Mouse (Mus musculus) embryonic facial prominence, embryonic 12.5 days (tissue): ENCODE results near the gene Kcnmb2. TPM values are rescaled to one million over a fixed set of nuclear protein-coding genes. Genes with fewer than 3 reads are reported as not detected.

Experiments used
- ATAC-seq: fragments of 200-750 bp; cut with Nextera tagmentation; 2 replicates; pipeline ENCODE4 v1.8.0; 2017; ENCODE audit not compliant: insufficient number of reproducible peaks, insufficient read depth, low FRiP score, low TSS enrichment
- H3K27ac ChIP-seq: fragments of 300-500 bp; sonication (generic); 2 replicates; pipeline ENCODE4 v1.5.1; 2016; ENCODE audit warnings: mild to moderate bottlenecking
- H3K27me3 ChIP-seq: fragments of 300-500 bp; sonication (generic); 2 replicates; pipeline ENCODE4 v1.6.1; 2016; ENCODE audit warnings: mild to moderate bottlenecking, moderate library complexity
- H3K36me3 ChIP-seq: fragments of 300-500 bp; sonication (generic); 2 replicates; pipeline ENCODE4 v1.6.1; 2016; ENCODE audit warnings: mild to moderate bottlenecking
- H3K4me1 ChIP-seq: fragments of 300-500 bp; sonication (generic); 2 replicates; pipeline ENCODE4 v1.6.1; 2016
- H3K4me2 ChIP-seq: fragments of 300-500 bp; sonication (generic); replicated peaks from 2 replicates; pipeline ENCODE4 v1.6.1; 2016; ENCODE audit warnings: mild to moderate bottlenecking, moderate library complexity
- H3K4me3 ChIP-seq: fragments of 300-500 bp; sonication (generic); 2 replicates; pipeline ENCODE4 v1.5.1; 2016; ENCODE audit warnings: mild to moderate bottlenecking
- H3K9ac ChIP-seq: fragments of 300-500 bp; sonication (generic); 2 replicates; pipeline ENCODE4 v1.6.1; 2016; ENCODE audit warnings: mild to moderate bottlenecking, moderate library complexity
- H3K9me3 ChIP-seq: fragments of 300-500 bp; sonication (generic); 2 replicates; pipeline ENCODE4 v1.6.1; 2016; ENCODE audit warnings: mild to moderate bottlenecking, moderate library complexity
- WGBS: fragments of 180-500 bp; shearing (Covaris S2); methylation state at CpG from one replicate; pipeline ENCODE4 v1.1.7; 2016; 5-methylcytosine and 5-hydroxymethylcytosine counted together
- polyA plus RNA-seq: library from polyadenylated mRNA; unstranded; fragments of >200 nt; fragmentation: Nextera tagmentation; extraction: Ambion mirVana; gene quantifications from 2 replicates; pipeline ENCODE4 v1.2.1, GENCODE M21; 2016

Gene Kcnmb2
- polyA plus RNA-seq, 1 experiment from 2014 or later: 5.3 TPM

- no peaks in the 10 kb centered on the region for H3K9me3 ChIP-seq
- H3K27me3 ChIP-seq: no peaks in the 10 kb centered on the region
- 63% methylated on average over 8 of the region's 8 CpGs for WGBS
- no peak overlapping the region for H3K4me3 ChIP-seq
- H3K4me1 ChIP-seq: no peaks in the 10 kb centered on the region; the same call in 1 of the 2 replicates
- no peaks in the 10 kb centered on the region for H3K36me3 ChIP-seq
- no peak overlapping the region for H3K4me2 ChIP-seq
- ATAC-seq: no peak
- H3K27ac ChIP-seq: no peak overlapping the region
- H3K9ac ChIP-seq: no peak overlapping the region
Measured at GRCm38 (mm10) chr3:32073881-32074280, 171.6 kb downstream of the Kcnmb2 start.

- Histone ChIP-seq H3K27me3 (no peaks in the 10 kb centered on the region), H3K9ac (no peak overlapping the region), H3K27ac (no peak overlapping the region), H3K9me3 (no peaks in the 10 kb centered on the region), H3K4me1 (no peaks in the 10 kb centered on the region), H3K4me3 (no peak overlapping the region), H3K4me2 (no peak overlapping the region), H3K36me3 (no peaks in the 10 kb centered on the region)
- 84% methylated on average over 1 of the region's 1 CpGs for WGBS
- no peak for ATAC-seq
Measured at GRCm38 (mm10) chr3:32088762-32089161, 186.5 kb downstream of the Kcnmb2 start.

DNA sequence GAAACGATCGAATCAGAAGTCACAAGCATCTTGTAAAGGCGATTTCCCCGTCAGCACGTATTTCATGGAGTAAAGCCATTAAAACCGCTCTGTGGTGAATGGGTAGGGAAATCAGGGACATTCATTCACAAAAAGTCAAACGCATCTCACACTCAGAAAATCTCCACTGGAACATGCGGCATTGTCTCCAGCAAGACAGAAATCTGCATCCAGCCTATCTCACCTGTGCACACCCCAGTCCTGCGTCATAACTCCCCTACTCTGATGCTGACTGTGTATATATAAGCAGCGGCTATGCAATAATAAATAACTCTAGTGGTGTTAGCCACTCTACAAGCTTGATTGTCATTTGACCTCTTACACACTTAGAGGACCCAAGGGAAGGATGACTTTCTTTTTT, 199.1 kb downstream of the Kcnmb2 start:
- no peak for ATAC-seq
- Histone ChIP-seq H3K9me3 (no peaks in the 10 kb centered on the region), H3K4me2 (no peak overlapping the region), H3K27me3 (no peaks in the 10 kb centered on the region), H3K4me1 (no peaks in the 10 kb centered on the region), H3K27ac (no peak overlapping the region), H3K36me3 (no peaks in the 10 kb centered on the region), H3K9ac (no peak overlapping the region), H3K4me3 (no peak overlapping the region)
- WGBS: 85% methylated on average over 10 of the region's 10 CpGs

DNA sequence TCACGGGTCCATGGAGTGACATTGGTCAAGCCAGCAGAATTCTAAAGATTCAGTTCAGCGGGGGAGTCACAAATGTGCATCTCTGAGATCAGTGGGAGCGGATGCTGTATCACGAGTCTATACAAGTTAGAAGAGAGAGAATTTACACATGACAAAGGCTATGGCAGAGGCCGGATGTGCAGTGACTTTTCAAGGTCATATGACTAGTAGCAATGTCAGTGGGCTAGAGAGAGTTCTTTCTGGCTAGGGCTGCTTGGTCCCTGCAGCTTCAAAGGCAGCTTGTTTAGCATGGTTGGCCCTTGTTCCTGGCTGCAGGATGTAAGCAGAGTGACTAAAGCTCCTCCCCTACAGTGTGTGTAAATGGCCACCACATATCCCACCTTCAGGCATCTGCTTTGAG, 217.5 kb downstream of the Kcnmb2 start:
- Histone ChIP-seq H3K4me1 (0 out of 2 replicates have a peak, but pooled peaks cover 3% of the 10 kb centered on the region), H3K27ac (no peak overlapping the region), H3K4me2 (no peak overlapping the region), H3K4me3 (no peak overlapping the region), H3K27me3 (no peaks in the 10 kb centered on the region), H3K9me3 (no peaks in the 10 kb centered on the region), H3K9ac (no peak overlapping the region), H3K36me3 (no peaks in the 10 kb centered on the region)
- WGBS: 84% methylated on average over 5 of the region's 5 CpGs
- ATAC-seq: no peak

- no peaks in the 10 kb centered on the region for H3K9me3 ChIP-seq
- WGBS: 38% methylated on average over 3 of the region's 3 CpGs
- H3K27ac ChIP-seq: no peak overlapping the region
- H3K4me2 ChIP-seq: no peak overlapping the region
- H3K4me1 ChIP-seq: 0 out of 2 replicates have a peak, but pooled peaks cover 3% of the 10 kb centered on the region
- no peaks in the 10 kb centered on the region for H3K27me3 ChIP-seq
- no peak for ATAC-seq
- H3K4me3 ChIP-seq: no peak overlapping the region
- no peak overlapping the region for H3K9ac ChIP-seq
- no peaks in the 10 kb centered on the region for H3K36me3 ChIP-seq
Measured at GRCm38 (mm10) chr3:32121731-32122130, 219.4 kb downstream of the Kcnmb2 start.

- 55% methylated on average over 4 of the region's 4 CpGs for whole genome bisulfite sequencing
Measured at GRCm38 (mm10) chr3:32125431-32125830, 223.1 kb downstream of the Kcnmb2 start.

GRCm38 (mm10) chr3:32128391-32128790, 226.1 kb downstream of the Kcnmb2 start:
- ATAC-seq: no peak
- Histone ChIP-seq H3K4me1 (no peaks in the 10 kb centered on the region), H3K4me2 (no peak overlapping the region), H3K9ac (no peak overlapping the region), H3K27ac (no peak overlapping the region), H3K27me3 (no peaks in the 10 kb centered on the region), H3K36me3 (no peaks in the 10 kb centered on the region), H3K4me3 (no peak overlapping the region), H3K9me3 (no peaks in the 10 kb centered on the region)
- 6% methylated on average over 5 of the region's 5 CpGs for WGBS

More at GRCm38 (mm10) chr3:32125431-32125830, 223.1 kb downstream of the Kcnmb2 start:
- Histone ChIP-seq H3K4me3 (no peak overlapping the region), H3K9ac (no peak overlapping the region), H3K36me3 (no peaks in the 10 kb centered on the region), H3K4me1 (0 out of 2 replicates have a peak, but pooled peaks cover 3% of the 10 kb centered on the region), H3K4me2 (no peak overlapping the region), H3K27me3 (no peaks in the 10 kb centered on the region), H3K9me3 (no peaks in the 10 kb centered on the region), H3K27ac (no peak overlapping the region)
- no peak for ATAC-seq

DNA sequence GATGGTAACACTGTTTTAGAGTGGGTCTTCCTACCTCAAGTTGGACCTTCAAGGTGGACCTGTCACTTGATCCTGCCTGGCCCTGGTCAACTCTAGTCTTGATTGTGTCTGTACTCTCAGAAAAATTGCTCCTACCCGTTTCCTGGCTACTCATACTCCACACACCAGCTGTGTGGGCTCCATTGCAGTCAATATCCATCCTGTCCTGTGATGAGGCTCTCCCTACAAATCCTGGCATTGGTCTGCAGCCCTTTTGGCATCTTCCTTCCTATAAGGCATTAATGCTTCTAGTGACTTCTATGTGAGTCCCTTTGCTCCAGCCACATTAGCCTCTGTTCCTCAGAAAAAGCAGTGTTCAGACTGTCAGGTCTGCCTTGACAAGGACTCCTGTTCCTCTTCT, 228.4 kb downstream of the Kcnmb2 start:
- H3K4me3 ChIP-seq: no peak overlapping the region
- no peaks in the 10 kb centered on the region for H3K36me3 ChIP-seq
- ATAC-seq: no peak
- WGBS: 68% methylated on average over 1 of the region's 1 CpGs
- no peak overlapping the region for H3K27ac ChIP-seq
- H3K4me1 ChIP-seq: no peaks in the 10 kb centered on the region
- H3K27me3 ChIP-seq: no peaks in the 10 kb centered on the region
- no peak overlapping the region for H3K9ac ChIP-seq
- no peak overlapping the region for H3K4me2 ChIP-seq
- no peaks in the 10 kb centered on the region for H3K9me3 ChIP-seq

- Histone ChIP-seq H3K9me3 (no peaks in the 10 kb centered on the region), H3K36me3 (no peaks in the 10 kb centered on the region), H3K4me3 (no peak overlapping the region), H3K4me1 (no peaks in the 10 kb centered on the region), H3K27me3 (no peaks in the 10 kb centered on the region), H3K27ac (no peak overlapping the region), H3K4me2 (no peak overlapping the region), H3K9ac (no peak overlapping the region)
- WGBS: 69% methylated on average over 3 of the region's 3 CpGs
- ATAC-seq: no peak
Measured at GRCm38 (mm10) chr3:32132395-32133004, 230.2 kb downstream of the Kcnmb2 start.

DNA sequence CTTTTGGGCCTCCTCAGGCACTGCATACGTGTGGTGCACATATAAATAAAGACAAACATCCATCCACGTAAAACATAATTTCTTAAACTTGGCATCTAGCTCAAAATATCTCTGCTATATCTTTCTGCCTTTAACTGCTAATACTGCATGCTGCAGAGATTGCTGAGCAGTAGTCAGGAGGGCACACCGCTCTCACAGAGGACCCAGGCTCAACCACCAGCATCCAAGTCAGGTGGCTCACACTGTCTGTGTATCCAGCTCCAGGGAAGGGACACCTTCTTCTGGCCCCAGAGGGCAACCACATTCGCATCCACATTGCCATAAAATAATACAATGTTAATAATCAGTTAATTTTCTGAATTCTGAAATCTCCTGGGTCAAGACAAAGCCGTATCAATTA, 241.9 kb downstream of the Kcnmb2 start:
- no peaks in the 10 kb centered on the region for H3K27me3 ChIP-seq
- no peaks in the 10 kb centered on the region for H3K4me1 ChIP-seq
- no peaks in the 10 kb centered on the region for H3K36me3 ChIP-seq
- 93% methylated on average over 5 of the region's 5 CpGs for WGBS
- H3K27ac ChIP-seq: no peak overlapping the region
- no peak overlapping the region for H3K9ac ChIP-seq
- H3K4me3 ChIP-seq: no peak overlapping the region
- H3K9me3 ChIP-seq: no peaks in the 10 kb centered on the region
- H3K4me2 ChIP-seq: no peak overlapping the region
- ATAC-seq: no peak

DNA sequence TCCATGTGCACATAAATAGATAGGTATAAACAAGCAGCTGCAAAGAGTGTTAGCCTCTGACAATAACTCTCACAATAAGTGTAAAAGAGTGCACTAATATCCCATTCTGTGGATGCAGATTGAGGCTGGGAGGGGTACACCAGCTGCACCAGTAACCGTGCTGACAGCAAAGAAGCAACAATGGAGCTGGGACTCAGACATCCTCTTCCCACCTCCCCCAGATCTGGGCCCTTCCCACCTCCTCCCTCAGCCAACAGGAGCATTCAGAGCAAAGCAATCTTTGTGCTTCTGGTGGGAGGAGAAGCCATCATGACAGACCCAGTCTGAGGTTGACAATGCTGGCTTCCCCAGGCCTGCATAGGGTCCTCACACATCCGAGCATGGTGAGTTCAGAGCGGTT, 242.3 kb downstream of the Kcnmb2 start:
- Histone ChIP-seq H3K4me2 (no peak overlapping the region), H3K27me3 (no peaks in the 10 kb centered on the region), H3K9me3 (no peaks in the 10 kb centered on the region), H3K4me3 (no peak overlapping the region), H3K9ac (no peak overlapping the region), H3K36me3 (no peaks in the 10 kb centered on the region), H3K4me1 (no peaks in the 10 kb centered on the region), H3K27ac (no peak overlapping the region)
- no peak for ATAC-seq
- 72% methylated on average over 3 of the region's 3 CpGs for WGBS

GRCm38 (mm10) chr3:32147739-32148138, 245.4 kb downstream of the Kcnmb2 start:
- H3K9ac ChIP-seq: no peak overlapping the region
- H3K27me3 ChIP-seq: no peaks in the 10 kb centered on the region
- H3K4me3 ChIP-seq: no peak overlapping the region
- H3K36me3 ChIP-seq: no peaks in the 10 kb centered on the region
- ATAC-seq: no peak
- H3K27ac ChIP-seq: no peak overlapping the region
- H3K4me1 ChIP-seq: no peaks in the 10 kb centered on the region
- no peak overlapping the region for H3K4me2 ChIP-seq
- WGBS: 89% methylated on average over 4 of the region's 4 CpGs
- H3K9me3 ChIP-seq: no peaks in the 10 kb centered on the region
